Mouse (Mus musculus) WW6 (cell line): ENCODE measurements around the gene Efcab11.

Source experiments
- DNase-seq: peaks from one replicate; pipeline ENCODE4 v3.0.0-alpha.2; 2013; ENCODE audit warnings: low read depth, low spot score

Efcab11 gene

DNA sequence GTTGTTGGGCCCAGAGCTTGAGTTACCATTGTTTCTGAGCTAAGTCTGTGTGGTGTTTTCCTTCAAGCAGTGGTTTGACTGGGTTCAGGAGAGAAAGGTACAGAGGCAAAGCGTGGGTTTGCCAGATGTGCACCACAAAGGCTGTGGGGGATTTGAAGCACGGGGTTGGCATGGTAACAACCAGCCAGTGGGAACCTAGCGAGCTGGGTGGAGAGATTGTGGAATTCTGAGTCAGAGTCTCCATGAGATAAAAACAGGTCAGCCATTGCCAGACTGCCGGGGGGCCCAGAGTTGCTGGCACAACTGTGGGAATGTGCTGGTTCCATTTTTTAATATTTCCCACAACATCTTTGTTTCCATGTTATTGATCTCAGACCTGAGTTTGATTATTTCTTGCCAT, 202.6 kb downstream of the Efcab11 start:
- no peak for DNase-seq

DNA sequence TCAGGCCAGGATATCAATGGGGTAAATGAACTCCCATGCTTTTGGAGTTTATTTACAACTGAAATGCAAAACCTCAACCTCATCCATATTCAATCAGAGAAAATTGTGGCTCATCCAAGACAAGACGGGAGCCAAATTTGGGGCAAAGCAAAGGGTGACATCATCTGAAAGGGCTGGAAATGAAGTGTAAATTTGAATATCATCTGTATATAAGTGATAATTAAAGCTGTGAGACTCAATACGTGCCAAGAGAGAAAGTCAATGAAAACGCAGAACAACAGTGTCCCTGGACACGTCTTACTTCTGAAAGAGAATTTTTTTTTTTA, 212.4 kb downstream of the Efcab11 start:
- DNase-seq: no peak

DNA sequence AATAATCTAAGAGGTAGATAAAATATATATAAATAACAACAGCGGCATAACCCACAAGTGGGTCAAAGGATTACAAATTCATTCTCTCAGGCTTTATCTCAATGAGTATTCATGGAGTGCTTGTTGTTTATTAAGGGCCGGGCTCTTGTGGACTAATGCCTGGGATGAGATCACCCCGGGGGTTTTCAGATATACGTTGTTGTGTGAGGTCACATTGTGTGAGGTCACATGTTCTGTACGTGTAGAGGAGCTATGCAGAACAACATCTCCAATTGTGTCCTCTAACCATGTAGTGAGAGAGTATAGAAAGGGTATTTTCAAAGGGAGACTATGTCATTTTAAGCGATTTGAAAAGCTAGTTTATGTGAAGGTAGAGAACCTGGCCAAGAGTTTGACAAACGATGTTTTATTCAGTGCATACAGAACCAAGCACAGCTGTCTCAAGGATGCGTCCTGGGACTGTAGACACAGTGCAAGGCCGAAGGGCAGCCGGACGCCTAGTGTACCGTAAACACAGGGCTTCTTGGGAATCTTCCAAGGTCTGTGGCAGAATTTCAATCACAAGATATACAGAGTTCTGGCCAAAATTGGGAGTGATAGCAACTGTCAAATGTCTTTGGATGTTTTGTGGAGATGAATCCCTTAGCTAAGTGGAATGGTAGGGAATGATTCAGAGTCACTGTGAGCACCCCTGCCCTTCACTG, 212.9 kb downstream of the Efcab11 start:
- no peak for DNase-seq

- no peak for DNase-seq
Measured at GRCm38 (mm10) chr12:99670762-99671152, 213.5 kb downstream of the Efcab11 start.

GRCm38 (mm10) chr12:99669976-99670761, 214.1 kb downstream of the Efcab11 start:
- no peak for DNase-seq

GRCm38 (mm10) chr12:99654991-99655880, 229.0 kb downstream of the Efcab11 start:
- no peak for DNase-seq

DNA sequence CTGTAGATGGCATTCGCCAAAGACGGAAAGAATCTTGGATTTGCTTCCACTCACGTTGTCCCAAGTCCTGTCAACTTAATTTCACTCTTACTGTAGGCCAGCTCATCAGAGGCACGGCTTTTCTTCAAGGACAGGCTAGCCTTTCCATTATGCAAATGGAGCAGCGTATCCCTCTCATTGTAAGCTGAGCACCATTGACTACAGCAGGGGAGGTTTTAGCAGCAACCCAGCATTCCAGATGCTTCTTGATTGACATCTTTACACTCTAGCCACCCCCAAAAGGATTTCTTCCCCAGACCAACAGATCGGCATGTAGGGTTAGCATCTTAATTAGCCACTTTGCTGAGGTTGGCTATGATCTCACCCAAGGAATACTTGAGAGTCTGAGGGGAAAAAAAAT, 231.8 kb downstream of the Efcab11 start:
- DNase-seq: no peak

- no peak for DNase-seq
Measured at GRCm38 (mm10) chr12:99649732-99650131, 234.5 kb downstream of the Efcab11 start.

DNA sequence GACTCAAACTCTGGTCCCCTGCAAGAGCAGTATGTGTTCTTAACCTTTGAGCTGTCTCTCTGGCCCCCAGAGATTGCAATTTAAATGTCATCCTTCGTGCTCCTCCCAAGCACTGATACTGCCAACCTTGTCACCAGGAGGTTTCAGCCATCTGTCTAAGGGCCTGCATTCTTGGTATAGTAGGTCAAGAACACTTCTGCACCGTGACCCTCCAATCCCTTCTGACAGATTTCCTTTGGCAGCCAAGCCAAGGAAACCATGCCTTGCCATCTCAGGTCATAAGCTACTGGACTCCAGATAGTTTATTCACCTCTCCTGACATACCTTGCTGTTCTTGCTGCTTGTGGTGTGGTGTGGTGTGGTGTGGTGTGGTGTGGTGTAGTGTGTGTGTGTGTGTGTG, 235.5 kb downstream of the Efcab11 start:
- no peak for DNase-seq

DNA sequence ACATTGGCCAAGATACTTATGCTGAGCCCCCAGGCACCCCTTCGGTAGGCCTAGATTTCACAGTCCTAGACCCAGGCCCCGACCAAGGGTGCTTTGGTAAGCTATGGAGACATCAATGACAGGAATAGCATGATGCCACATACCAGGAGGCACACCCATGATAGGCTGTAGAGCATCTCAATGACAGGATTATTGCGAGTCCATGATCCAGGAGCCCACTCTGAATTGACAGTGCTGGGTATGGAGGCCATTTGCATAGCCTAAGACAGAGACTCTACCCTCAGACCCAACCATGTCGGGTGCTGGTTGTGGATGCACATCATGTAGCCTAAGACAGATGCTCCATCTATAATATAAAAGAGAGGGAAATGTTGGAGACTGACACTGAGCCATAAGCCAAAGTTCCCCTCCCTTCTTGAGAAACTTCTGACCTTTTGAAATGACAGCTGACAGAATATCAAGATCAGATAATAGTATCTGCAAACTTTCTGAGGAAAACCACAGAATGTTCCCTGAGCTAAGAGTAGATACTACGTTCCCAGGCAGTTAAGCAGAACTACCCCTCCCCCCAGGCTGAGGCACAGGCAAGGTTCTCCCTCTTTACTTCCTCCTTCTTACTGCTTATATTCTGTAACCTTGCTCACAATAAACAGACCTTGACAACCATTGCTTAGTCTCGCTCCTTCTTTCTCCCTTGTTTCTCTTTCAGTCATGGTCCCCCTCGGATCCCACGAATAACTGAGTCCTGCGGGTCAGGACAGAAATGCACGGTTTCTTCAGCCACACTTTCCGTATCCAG, 237.5 kb downstream of the Efcab11 start:
- DNase-seq: no peak

- DNase-seq: no peak
Measured at GRCm38 (mm10) chr12:99645418-99645817, 238.8 kb downstream of the Efcab11 start.

- DNase-seq: no peak
Measured at GRCm38 (mm10) chr12:99644966-99645365, 239.3 kb downstream of the Efcab11 start.
